Mouse (Mus musculus): ENCODE measurements around the gene Gm28036. TPM values are rescaled to one million over a fixed set of nuclear protein-coding genes. Genes with fewer than 3 reads are reported as not detected.
A peak's percentile ranks its signal among the peaks of the same experiment; 100 is the strongest.

Gm28036 gene
- polyA plus RNA-seq, 1 experiment from 2014 or later = 16.6 TPM

DNA sequence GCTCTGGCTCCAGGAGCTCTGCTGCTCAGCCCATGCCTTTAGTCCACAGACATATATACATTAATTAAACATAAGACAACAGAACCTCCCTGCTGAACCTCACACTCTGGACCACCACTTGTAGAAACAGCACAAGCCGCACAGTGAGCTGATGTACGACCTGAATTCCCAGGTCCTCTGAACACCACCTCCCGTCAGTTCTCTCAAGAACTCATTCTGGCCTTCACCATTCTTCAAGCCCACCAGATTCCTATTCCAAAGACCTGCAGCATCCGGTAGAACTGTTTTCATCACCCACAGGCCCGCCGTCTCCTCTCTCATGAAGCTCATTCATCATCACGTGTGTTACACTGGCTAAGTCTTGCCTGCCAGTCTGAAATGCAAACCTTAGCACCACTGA lies 46.5 kb downstream of the Gm28036 start:
- WGBS = 70% methylated on average over 7 of the region's 7 CpGs
- no peak for DNase-seq

DNA sequence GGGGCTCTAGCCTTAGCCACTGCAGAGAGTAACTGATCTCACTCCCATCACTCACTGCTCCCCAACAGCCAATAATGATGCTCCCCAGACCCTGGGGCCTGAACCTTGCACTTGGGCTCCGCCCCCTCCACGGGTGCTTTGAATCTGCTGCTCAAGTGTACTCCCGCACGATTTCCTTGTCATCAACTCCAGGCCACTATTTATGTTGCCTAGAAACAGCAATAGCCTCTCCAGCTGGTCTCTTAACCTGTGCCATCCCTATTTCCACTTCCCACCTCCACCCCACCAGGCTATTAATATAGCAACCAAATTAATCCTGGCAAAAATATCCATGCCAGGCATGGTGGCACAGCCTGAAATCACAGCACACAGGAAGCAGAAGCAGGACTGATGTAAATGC lies 47.2 kb downstream of the Gm28036 start:
- Histone ChIP-seq H3K4me1 (ENCODE audit: insufficient read depth) (no peaks in the 10 kb centered on the region), H3K9me3 (ENCODE audit: low read depth, low read length) (no peaks in the 10 kb centered on the region), H3K27me3 (ENCODE audit: insufficient read depth, low read length) (no peaks in the 10 kb centered on the region), H3K4me2 (no peak overlapping the region), H3K9ac (no peak overlapping the region), H3K4me3 (ENCODE audit: low read depth, low read length) (no peak overlapping the region), H3K27ac (ENCODE audit: low read depth) (no peak overlapping the region), H3K36me3 (ENCODE audit: insufficient read depth) (peaks cover 49% of the 10 kb centered on the region)
- WGBS = 35% methylated on average over 4 of the region's 4 CpGs
- TF ChIP-seq CTCF (IDR thresholded peaks at IDR 0.05; ENCODE audit: low read depth) = no peak
- DNase-seq (no peak), ATAC-seq (ENCODE audit: insufficient read depth) (no peak)

More for the DNA sequence above, 46.5 kb downstream of the Gm28036 start:
- no peaks in the 10 kb centered on the region for H3K9me3 ChIP-seq (ENCODE audit: low read depth, low read length)
- peaks cover 42% of the 10 kb centered on the region for H3K36me3 ChIP-seq (ENCODE audit: insufficient read depth)
- no peak overlapping the region for H3K4me3 ChIP-seq (ENCODE audit: low read depth, low read length)
- H3K4me1 ChIP-seq (ENCODE audit: insufficient read depth) = no peaks in the 10 kb centered on the region
- no peaks in the 10 kb centered on the region for H3K27me3 ChIP-seq (ENCODE audit: insufficient read depth, low read length)
- no peak overlapping the region for H3K27ac ChIP-seq (ENCODE audit: low read depth)
- H3K4me2 ChIP-seq = no peak overlapping the region
- ATAC-seq (ENCODE audit: insufficient read depth) = no peak
- TF ChIP-seq CTCF (IDR thresholded peaks at IDR 0.05; ENCODE audit: low read depth) = no peak
- H3K9ac ChIP-seq = no peak overlapping the region

DNA sequence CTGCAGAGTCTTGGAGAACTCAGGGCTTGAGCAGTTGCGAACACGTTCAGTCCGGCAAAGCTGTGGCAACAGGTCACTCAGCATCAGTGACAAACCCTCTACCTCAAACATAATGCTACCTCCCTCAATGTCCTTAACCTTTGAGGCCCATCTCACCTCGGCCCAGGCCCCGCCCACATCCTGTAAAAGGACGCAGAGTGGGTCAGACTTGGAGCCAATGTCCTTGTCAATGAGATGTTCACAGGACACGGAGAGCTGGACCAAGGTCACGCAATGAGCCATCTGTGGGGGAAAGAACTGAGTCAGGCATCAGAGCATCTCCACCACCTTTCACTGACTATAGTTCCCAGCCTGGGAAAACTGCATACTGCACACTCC lies 47.7 kb downstream of the Gm28036 start:
- 76% methylated on average over 8 of the region's 8 CpGs for WGBS
- no peak for DNase-seq
- no peak for TF ChIP-seq CTCF (IDR thresholded peaks at IDR 0.05; ENCODE audit: low read depth)
- Histone ChIP-seq H3K36me3 (ENCODE audit: insufficient read depth) (peaks cover 54% of the 10 kb centered on the region), H3K27ac (ENCODE audit: low read depth) (no peak overlapping the region), H3K9ac (no peak overlapping the region), H3K9me3 (ENCODE audit: low read depth, low read length) (no peaks in the 10 kb centered on the region), H3K4me1 (ENCODE audit: insufficient read depth) (no peaks in the 10 kb centered on the region), H3K4me2 (no peak overlapping the region), H3K27me3 (ENCODE audit: insufficient read depth, low read length) (no peaks in the 10 kb centered on the region), H3K4me3 (ENCODE audit: low read depth, low read length) (no peak overlapping the region)
- ATAC-seq (ENCODE audit: insufficient read depth) = no peak

DNA sequence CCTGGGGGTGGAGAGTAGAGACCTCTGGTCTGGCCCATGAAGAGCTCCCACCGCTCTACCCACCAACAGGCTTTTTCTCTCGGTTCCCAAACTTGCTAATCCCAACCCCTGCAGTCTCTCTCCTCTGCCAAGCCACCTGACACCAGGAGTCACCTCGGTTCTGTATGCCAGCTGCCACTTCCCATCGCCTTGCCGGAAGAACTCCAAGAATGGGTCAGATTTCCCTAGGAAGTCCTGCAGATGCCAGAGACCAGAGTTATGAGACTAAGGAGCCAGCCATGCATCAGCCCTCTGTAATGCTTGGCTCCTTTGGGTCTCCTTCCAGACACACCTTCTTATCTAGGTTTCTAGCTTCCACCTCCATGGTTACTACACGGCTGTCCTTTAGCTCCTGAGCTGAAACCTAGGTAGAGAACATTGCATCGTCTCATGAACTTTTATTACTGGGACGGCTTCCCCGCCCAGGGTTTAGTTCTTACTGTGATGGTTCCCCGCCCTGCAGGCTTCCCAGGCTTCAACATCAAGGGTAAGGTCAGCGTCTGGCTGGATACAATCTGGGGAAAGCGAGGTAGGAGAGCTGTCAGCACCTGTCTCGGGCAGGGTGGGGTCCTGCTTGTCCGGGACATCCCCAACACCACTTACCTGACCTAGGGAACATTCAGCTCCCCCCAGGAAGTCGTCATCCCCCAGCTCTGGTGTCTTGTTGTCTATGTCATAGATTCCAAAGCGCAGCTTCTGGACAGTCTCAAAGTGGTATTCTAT lies 48.3 kb downstream of the Gm28036 start:
- no peak for DNase-seq
- Histone ChIP-seq H3K27me3 (ENCODE audit: insufficient read depth, low read length) (no peaks in the 10 kb centered on the region), H3K27ac (ENCODE audit: low read depth) (no peak overlapping the region), H3K4me1 (ENCODE audit: insufficient read depth) (no peaks in the 10 kb centered on the region), H3K36me3 (ENCODE audit: insufficient read depth) (peaks cover 60% of the 10 kb centered on the region), H3K9ac (no peak overlapping the region), H3K4me3 (ENCODE audit: low read depth, low read length) (no peak overlapping the region), H3K9me3 (ENCODE audit: low read depth, low read length) (no peaks in the 10 kb centered on the region), H3K4me2 (no peak overlapping the region)
- 88% methylated on average over 16 of the region's 16 CpGs for WGBS
- TF ChIP-seq CTCF (IDR thresholded peaks at IDR 0.05; ENCODE audit: low read depth) = no peak
- ATAC-seq (ENCODE audit: insufficient read depth) = no peak

DNA sequence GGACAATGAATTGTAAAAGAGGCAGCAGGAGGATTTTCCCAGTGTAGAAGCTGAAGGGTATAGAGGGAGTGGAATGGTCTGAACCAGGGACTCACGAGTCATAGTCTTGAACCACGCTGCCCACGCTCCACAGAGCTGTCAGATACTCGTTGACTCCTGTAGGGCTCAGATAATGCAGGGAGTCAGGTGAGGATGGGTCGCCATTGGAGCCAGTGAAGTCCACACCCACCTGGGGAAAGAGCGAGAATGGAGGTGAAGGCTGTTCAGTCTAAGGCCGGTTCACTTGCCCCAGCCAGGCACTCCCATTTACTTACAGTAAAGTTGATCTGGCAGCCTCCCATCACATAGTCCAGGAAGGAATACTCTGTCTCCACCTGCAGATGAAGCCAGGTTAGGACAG lies 49.4 kb downstream of the Gm28036 start:
- no peak for ATAC-seq (ENCODE audit: insufficient read depth)
- Histone ChIP-seq H3K4me3 (ENCODE audit: low read depth, low read length) (no peak overlapping the region), H3K4me1 (ENCODE audit: insufficient read depth) (no peaks in the 10 kb centered on the region), H3K4me2 (no peak overlapping the region), H3K36me3 (ENCODE audit: insufficient read depth) (peaks cover 71% of the 10 kb centered on the region), H3K9ac (no peak overlapping the region), H3K27me3 (ENCODE audit: insufficient read depth, low read length) (no peaks in the 10 kb centered on the region), H3K9me3 (ENCODE audit: low read depth, low read length) (no peaks in the 10 kb centered on the region), H3K27ac (ENCODE audit: low read depth) (no peak overlapping the region)
- no peak for DNase-seq
- TF ChIP-seq CTCF (IDR thresholded peaks at IDR 0.05; ENCODE audit: low read depth) = no peak
- 85% methylated on average over 7 of the region's 7 CpGs for WGBS

DNA sequence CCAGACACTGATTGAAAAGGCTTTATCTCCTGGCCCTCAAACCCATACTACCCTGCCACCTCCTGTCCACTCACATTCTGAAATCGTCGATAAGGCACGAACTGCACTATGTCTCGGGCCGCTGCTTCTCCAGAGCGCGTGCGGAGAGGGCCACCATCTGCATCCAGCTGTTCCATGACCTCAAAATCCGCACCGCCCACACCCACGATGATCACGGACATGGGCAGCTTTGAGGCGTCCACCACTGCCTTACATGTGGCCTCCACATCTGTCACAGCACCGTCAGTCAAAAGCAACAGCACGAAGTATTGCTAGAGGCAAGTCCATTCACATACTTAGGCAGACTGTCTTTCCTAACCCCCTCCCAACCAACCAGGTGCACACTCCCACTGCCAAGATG lies 53.2 kb downstream of the Gm28036 start:
- H3K27ac ChIP-seq (ENCODE audit: low read depth) = no peak overlapping the region
- H3K9me3 ChIP-seq (ENCODE audit: low read depth, low read length) = no peaks in the 10 kb centered on the region
- H3K4me3 ChIP-seq (ENCODE audit: low read depth, low read length) = no peak overlapping the region
- no peak overlapping the region for H3K9ac ChIP-seq
- no peaks in the 10 kb centered on the region for H3K27me3 ChIP-seq (ENCODE audit: insufficient read depth, low read length)
- WGBS = 88% methylated on average over 15 of the region's 15 CpGs
- 0 out of 2 replicates have a peak, but pooled peaks have one; percentile 7 for ATAC-seq (ENCODE audit: insufficient read depth)
- no peak for DNase-seq
- peaks cover 97% of the 10 kb centered on the region for H3K36me3 ChIP-seq (ENCODE audit: insufficient read depth)
- TF ChIP-seq CTCF (IDR thresholded peaks at IDR 0.05; ENCODE audit: low read depth) = no peak
- no peak overlapping the region for H3K4me2 ChIP-seq
- H3K4me1 ChIP-seq (ENCODE audit: insufficient read depth) = no peaks in the 10 kb centered on the region

DNA sequence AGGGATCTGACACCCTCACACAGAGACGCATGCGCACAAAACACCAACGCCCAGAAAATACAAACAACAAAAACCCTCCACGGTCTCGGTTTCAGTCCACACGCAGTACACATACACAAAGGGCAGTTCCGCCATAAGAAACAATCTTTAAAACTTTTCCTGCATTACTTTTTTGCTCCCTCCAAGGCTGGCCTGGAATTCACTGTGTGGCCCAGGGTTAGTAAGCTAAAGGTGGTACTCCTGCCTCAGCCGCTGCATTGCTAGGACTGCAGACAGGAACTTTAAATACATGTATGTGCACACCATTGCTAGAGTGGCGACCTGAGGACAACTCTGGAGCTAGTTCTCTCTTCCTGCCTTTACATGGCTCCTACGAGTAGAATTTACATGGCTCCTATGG lies 55.7 kb downstream of the Gm28036 start:
- no peak for ATAC-seq (ENCODE audit: insufficient read depth)
- H3K27ac ChIP-seq (ENCODE audit: low read depth) = no peak overlapping the region
- no peak for TF ChIP-seq CTCF (IDR thresholded peaks at IDR 0.05; ENCODE audit: low read depth)
- H3K4me1 ChIP-seq (ENCODE audit: insufficient read depth) = no peaks in the 10 kb centered on the region
- peaks cover 79% of the 10 kb centered on the region for H3K36me3 ChIP-seq (ENCODE audit: insufficient read depth)
- H3K9ac ChIP-seq = no peak overlapping the region
- H3K9me3 ChIP-seq (ENCODE audit: low read depth, low read length) = no peaks in the 10 kb centered on the region
- no peak for DNase-seq
- H3K27me3 ChIP-seq (ENCODE audit: insufficient read depth, low read length) = no peaks in the 10 kb centered on the region
- 96% methylated on average over 10 of the region's 10 CpGs for WGBS
- no peak overlapping the region for H3K4me3 ChIP-seq (ENCODE audit: low read depth, low read length)
- no peak overlapping the region for H3K4me2 ChIP-seq

All from lung, embryonic 14.5 days (tissue).